Mouse (Mus musculus): ENCODE measurements around the gene Cfap61. TPM values are rescaled to one million over a fixed set of nuclear protein-coding genes. Genes with fewer than 3 reads are reported as not detected.

The Cfap61 gene
- polyA plus RNA-seq, 1 experiment from 2014 or later, result 1.7 TPM

DNA sequence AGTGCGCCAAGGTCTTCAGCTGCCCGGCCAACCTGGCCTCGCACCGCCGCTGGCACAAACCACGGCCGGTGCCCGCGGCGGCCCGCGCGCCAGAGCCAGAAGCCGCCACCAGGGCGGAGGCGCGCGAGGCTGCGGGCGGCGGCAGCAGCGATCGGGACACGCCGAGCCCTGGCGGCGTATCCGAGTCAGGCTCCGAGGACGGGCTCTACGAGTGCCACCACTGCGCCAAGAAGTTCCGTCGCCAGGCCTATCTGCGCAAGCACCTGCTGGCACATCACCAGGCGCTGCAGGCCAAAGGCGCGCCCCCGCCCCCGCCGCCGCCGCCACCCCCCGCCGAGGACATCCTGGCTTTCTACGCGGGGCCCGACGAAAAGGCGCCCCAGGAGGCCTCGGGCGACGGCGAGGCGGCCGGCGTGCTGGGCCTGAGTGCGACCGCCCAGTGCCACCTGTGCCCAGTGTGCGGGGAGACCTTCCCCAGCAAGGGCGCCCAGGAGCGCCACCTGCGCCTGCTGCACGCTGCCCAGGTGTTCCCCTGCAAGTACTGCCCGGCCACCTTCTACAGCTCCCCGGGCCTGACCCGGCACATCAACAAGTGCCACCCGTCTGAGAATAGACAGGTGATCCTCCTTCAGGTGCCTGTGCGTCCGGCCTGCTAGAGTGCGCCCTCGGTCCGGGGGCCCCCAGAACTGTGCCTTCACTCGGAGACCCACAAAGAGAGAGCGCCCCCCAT lies 288.8 kb downstream of the Cfap61 start:
- peaks cover 29% of the 10 kb centered on the region for H3K4me1 ChIP-seq
- H3K9me3 ChIP-seq, result no peaks in the 10 kb centered on the region
- H3K27ac ChIP-seq, result no peak overlapping the region
- H3K36me3 ChIP-seq, result no peaks in the 10 kb centered on the region
- peaks cover 86% of the 10 kb centered on the region for H3K27me3 ChIP-seq (replicated peaks)
- no peak; the same call in 1 of the 2 replicates for ATAC-seq (ENCODE audit: insufficient read depth, low FRiP score, low read depth)
- H3K4me2 ChIP-seq, result peak overlapping the region; percentile 99
- H3K4me3 ChIP-seq (replicated peaks), result peak overlapping the region; percentile 52
- H3K9ac ChIP-seq, result no peak overlapping the region
- under 1% methylated on average over 68 of the region's 75 CpGs for WGBS

GRCm38 (mm10) chr2:146224141-146224540 lies 289.6 kb downstream of the Cfap61 start:
- no peak overlapping the region for H3K4me3 ChIP-seq (replicated peaks)
- 17% methylated on average over 7 of the region's 7 CpGs for WGBS
- H3K9me3 ChIP-seq, result no peaks in the 10 kb centered on the region
- H3K36me3 ChIP-seq, result no peaks in the 10 kb centered on the region
- peaks cover 80% of the 10 kb centered on the region for H3K27me3 ChIP-seq (replicated peaks)
- ATAC-seq (ENCODE audit: insufficient read depth, low FRiP score, low read depth), result no peak
- no peak overlapping the region for H3K4me2 ChIP-seq
- no peak overlapping the region for H3K9ac ChIP-seq
- H3K4me1 ChIP-seq, result peaks cover 29% of the 10 kb centered on the region
- H3K27ac ChIP-seq, result no peak overlapping the region

DNA sequence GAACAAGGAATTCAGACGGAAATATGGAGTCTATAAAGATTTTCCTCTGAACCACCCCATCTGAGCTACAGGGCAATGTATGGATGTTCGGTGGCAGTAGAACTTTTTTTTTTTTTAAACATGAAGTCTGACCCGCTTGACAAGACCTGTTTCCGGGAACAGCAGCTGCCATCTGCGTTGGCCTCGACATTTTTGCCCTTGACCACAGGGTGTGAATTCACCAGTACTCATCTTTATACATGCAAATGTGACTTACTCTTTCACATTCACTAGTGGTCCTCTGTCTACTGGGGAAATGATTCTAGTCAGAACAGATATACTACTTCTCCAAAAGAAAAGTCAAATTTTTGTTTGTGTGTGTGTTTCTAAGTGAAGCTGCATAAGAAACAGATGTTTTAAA lies 291.2 kb downstream of the Cfap61 start:
- Histone ChIP-seq H3K9me3 (no peaks in the 10 kb centered on the region), H3K27me3 (replicated peaks) (peaks cover 66% of the 10 kb centered on the region), H3K27ac (no peak overlapping the region), H3K4me3 (replicated peaks) (no peak overlapping the region), H3K9ac (no peak overlapping the region), H3K4me1 (peaks cover 28% of the 10 kb centered on the region), H3K4me2 (no peak overlapping the region), H3K36me3 (no peaks in the 10 kb centered on the region)
- WGBS, result 15% methylated on average over 6 of the region's 6 CpGs
- no peak for ATAC-seq (ENCODE audit: insufficient read depth, low FRiP score, low read depth)

GRCm38 (mm10) chr2:146226484-146226883 lies 291.9 kb downstream of the Cfap61 start:
- no peak overlapping the region for H3K4me2 ChIP-seq
- H3K27ac ChIP-seq, result no peak overlapping the region
- peaks cover 21% of the 10 kb centered on the region for H3K4me1 ChIP-seq
- peaks cover 60% of the 10 kb centered on the region for H3K27me3 ChIP-seq (replicated peaks)
- H3K36me3 ChIP-seq, result no peaks in the 10 kb centered on the region
- 5% methylated on average over 9 of the region's 9 CpGs for WGBS
- H3K9me3 ChIP-seq, result no peaks in the 10 kb centered on the region
- H3K4me3 ChIP-seq (replicated peaks), result no peak overlapping the region
- H3K9ac ChIP-seq, result no peak overlapping the region
- ATAC-seq (ENCODE audit: insufficient read depth, low FRiP score, low read depth), result no peak

DNA sequence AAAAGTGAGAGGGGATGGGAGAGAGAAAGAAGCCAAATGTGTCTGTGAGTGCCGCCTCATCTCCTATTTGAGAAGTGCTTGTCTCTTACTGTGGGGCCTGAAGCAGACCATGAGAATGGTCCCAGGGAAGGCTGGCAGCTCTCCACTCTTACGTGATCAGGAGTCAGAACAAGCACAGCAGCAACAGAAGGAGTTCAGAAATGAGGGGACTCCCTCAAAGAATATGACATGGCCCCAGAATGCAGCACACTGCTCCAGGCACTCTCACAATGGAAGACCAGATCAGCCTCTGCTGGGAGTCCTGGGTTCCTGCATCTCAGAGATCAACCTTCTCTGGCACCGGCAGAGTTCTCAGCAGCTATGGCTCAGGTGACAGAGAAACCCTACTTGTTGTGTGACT lies 293.1 kb downstream of the Cfap61 start:
- Histone ChIP-seq H3K9ac (no peak overlapping the region), H3K27me3 (replicated peaks) (peaks cover 48% of the 10 kb centered on the region), H3K4me1 (peaks cover 9% of the 10 kb centered on the region), H3K36me3 (no peaks in the 10 kb centered on the region), H3K4me3 (replicated peaks) (no peak overlapping the region), H3K9me3 (no peaks in the 10 kb centered on the region), H3K4me2 (no peak overlapping the region), H3K27ac (no peak overlapping the region)
- no peak for ATAC-seq (ENCODE audit: insufficient read depth, low FRiP score, low read depth)
- WGBS, result 58% methylated on average over 3 of the region's 3 CpGs

DNA sequence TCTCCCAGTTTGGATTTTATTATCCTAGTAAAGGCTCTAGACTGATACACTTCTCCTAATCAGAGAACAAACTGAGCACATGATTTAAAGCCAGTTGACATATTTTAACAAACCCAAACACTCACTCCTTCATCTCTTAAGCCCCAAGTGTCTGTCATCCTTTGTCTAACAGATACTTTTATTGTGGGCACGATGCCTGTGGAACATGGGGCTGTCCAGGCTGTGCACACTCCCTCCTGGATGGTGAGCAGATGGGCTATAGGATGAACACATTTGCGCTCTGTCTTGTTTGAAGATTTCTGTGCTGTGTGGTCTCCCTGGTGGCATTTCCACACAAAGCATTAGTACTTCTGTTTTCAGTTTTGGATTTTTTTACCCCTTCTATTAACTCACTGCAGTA lies 293.9 kb downstream of the Cfap61 start:
- Histone ChIP-seq H3K9ac (no peak overlapping the region), H3K4me3 (replicated peaks) (no peak overlapping the region), H3K4me2 (no peak overlapping the region), H3K4me1 (peaks cover 2% of the 10 kb centered on the region), H3K27me3 (replicated peaks) (peaks cover 40% of the 10 kb centered on the region), H3K9me3 (no peaks in the 10 kb centered on the region), H3K27ac (no peak overlapping the region), H3K36me3 (no peaks in the 10 kb centered on the region)
- WGBS, result 70% methylated on average over 2 of the region's 2 CpGs
- ATAC-seq (ENCODE audit: insufficient read depth, low FRiP score, low read depth), result no peak

DNA sequence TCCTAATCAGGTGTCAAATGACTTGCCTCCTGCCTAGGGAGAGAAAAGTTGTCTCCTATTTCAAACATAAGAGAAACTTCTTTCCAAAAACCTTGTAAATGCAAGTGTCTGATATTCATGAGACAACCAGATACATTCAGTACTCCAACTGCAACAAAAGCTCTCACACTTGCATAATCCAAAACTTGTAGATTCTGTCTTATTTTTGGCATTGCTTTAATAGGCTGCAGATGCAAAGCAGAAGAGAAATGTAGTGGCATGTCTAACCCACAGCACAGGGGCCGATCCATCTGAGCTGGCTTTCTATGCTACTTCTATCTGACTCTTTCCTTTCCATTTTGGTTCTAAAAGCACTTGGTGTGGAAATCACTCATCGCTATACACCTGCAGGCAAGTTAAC lies 296.9 kb downstream of the Cfap61 start:
- WGBS, result 89% methylated on average over 2 of the region's 2 CpGs

DNA sequence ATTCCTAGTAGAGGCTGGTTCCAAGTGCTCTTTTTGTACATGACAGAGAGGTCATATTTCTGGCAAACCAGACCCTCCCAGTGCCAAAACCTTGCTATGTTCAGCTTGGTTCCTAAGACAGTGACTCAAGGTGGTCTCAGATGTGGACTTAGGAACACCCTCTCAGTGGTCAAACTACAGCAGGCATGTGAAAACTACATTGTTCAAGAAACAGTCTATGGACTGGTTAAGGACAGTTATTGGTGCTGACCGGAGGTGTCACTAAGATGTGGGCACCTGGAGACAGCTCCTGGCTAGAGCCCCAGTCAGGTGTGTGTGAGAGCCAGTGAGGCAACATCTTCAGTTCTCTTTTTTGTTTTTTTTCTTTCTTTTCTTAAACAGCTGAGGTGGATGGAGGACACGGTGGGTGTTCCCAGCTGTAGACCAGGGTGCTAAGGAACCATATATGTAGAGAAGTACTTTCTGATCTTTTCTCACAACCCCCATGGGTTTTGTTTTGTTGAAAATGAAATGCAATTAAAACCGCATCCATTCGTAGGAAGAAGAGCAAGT lies 304.7 kb downstream of the Cfap61 start:
- 85% methylated on average over 4 of the region's 4 CpGs for WGBS
- H3K9ac ChIP-seq, result no peak overlapping the region
- H3K9me3 ChIP-seq, result no peaks in the 10 kb centered on the region
- no peak overlapping the region for H3K4me2 ChIP-seq
- no peak for ATAC-seq (ENCODE audit: insufficient read depth, low FRiP score, low read depth)
- H3K36me3 ChIP-seq, result no peaks in the 10 kb centered on the region
- H3K4me3 ChIP-seq (replicated peaks), result no peak overlapping the region
- H3K4me1 ChIP-seq, result no peaks in the 10 kb centered on the region
- H3K27me3 ChIP-seq (replicated peaks), result no peaks in the 10 kb centered on the region
- no peak overlapping the region for H3K27ac ChIP-seq

More for the DNA sequence above, 296.9 kb downstream of the Cfap61 start:
- Histone ChIP-seq H3K9ac (no peak overlapping the region), H3K36me3 (no peaks in the 10 kb centered on the region), H3K9me3 (no peaks in the 10 kb centered on the region), H3K27me3 (replicated peaks) (peaks cover 16% of the 10 kb centered on the region), H3K4me2 (no peak overlapping the region), H3K4me3 (replicated peaks) (no peak overlapping the region), H3K27ac (no peak overlapping the region), H3K4me1 (no peaks in the 10 kb centered on the region)
- ATAC-seq (ENCODE audit: insufficient read depth, low FRiP score, low read depth), result no peak

DNA sequence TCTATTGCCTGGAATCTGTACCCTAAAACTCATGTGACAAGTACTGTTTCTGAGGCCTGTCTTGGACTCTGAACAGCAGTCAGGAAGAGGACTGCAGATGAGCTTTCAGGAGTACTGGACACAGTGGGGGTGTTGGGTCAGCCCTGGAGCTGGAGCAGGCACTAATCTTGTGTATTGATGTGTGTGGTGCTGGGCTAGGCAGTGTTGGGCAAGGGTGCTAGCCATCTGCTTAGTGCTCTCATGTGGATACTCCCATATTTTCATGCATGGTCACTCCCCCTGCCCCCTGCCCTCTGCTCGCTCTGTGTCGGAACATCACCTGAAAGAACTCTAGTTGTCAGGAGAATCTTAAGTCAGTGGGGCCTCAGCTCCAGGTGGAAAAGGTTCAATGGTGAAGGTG lies 309.5 kb downstream of the Cfap61 start:
- Histone ChIP-seq H3K36me3 (no peaks in the 10 kb centered on the region), H3K4me3 (replicated peaks) (no peak overlapping the region), H3K4me2 (no peak overlapping the region), H3K9me3 (no peaks in the 10 kb centered on the region), H3K27ac (no peak overlapping the region), H3K4me1 (peaks cover 11% of the 10 kb centered on the region; the same call in 1 of the 2 replicates), H3K27me3 (replicated peaks) (no peaks in the 10 kb centered on the region), H3K9ac (no peak overlapping the region)
- 90% methylated on average over 2 of the region's 2 CpGs for WGBS
- no peak for ATAC-seq (ENCODE audit: insufficient read depth, low FRiP score, low read depth)

GRCm38 (mm10) chr2:146245401-146245800 lies 310.8 kb downstream of the Cfap61 start:
- Histone ChIP-seq H3K9ac (no peak overlapping the region), H3K27ac (no peak overlapping the region), H3K27me3 (replicated peaks) (no peaks in the 10 kb centered on the region), H3K9me3 (no peaks in the 10 kb centered on the region), H3K4me3 (replicated peaks) (no peak overlapping the region), H3K36me3 (no peaks in the 10 kb centered on the region), H3K4me2 (no peak overlapping the region), H3K4me1 (peaks cover 11% of the 10 kb centered on the region; the same call in 1 of the 2 replicates)
- ATAC-seq (ENCODE audit: insufficient read depth, low FRiP score, low read depth), result no peak
- 57% methylated on average over 7 of the region's 7 CpGs for WGBS

DNA sequence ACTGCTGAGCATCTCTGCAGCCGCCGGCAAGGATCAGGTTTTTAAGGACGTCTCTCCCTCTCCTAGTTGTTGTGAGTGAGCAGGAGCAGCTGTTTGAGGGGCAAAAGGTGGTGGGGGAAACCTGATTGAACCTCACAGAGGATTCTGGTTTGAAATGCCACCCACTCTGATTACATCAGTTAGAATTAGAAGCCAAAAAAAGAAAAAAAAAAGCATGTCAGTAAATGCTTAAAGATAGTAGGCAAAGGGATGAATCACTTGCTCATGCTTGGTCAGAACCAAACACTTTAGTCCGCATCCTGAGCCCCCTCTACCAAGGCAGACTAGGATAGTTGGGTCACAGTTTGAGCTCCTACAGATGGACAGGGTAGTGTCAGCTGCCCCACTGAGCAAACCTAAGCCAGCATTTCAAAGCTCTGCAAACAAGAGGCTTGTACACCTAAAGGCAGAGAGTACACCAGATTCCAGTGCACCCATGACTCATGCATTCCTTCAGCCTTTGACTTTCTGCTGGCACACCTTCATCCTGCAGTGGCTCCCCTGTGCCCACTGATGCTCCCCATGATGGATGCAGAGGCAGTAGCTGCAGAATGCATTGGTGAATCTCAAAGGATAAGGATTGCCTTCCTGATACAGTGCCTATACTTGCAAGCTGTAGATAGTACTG lies 312.0 kb downstream of the Cfap61 start:
- 69% methylated on average over 4 of the region's 4 CpGs for whole genome bisulfite sequencing
- Histone ChIP-seq H3K27ac (no peak overlapping the region), H3K36me3 (no peaks in the 10 kb centered on the region), H3K4me1 (peaks cover 11% of the 10 kb centered on the region; the same call in 1 of the 2 replicates), H3K4me3 (replicated peaks) (no peak overlapping the region), H3K9me3 (no peaks in the 10 kb centered on the region), H3K4me2 (no peak overlapping the region), H3K27me3 (replicated peaks) (no peaks in the 10 kb centered on the region), H3K9ac (no peak overlapping the region)
- ATAC-seq (ENCODE audit: insufficient read depth, low FRiP score, low read depth), result peak; percentile 28; the same call in 1 of the 2 replicates

- Histone ChIP-seq H3K9ac (no peak overlapping the region), H3K4me3 (replicated peaks) (no peak overlapping the region), H3K4me2 (no peak overlapping the region), H3K27me3 (replicated peaks) (no peaks in the 10 kb centered on the region), H3K36me3 (no peaks in the 10 kb centered on the region), H3K27ac (no peak overlapping the region), H3K9me3 (no peaks in the 10 kb centered on the region), H3K4me1 (peaks cover 11% of the 10 kb centered on the region; the same call in 1 of the 2 replicates)
- WGBS, result 34% methylated on average over 6 of the region's 6 CpGs
- ATAC-seq (ENCODE audit: insufficient read depth, low FRiP score, low read depth), result no peak
Observed at GRCm38 (mm10) chr2:146247576-146247975, 313.0 kb downstream of the Cfap61 start.

Measured in stomach, embryonic 15.5 days (tissue).